Mouse (Mus musculus): Measurements from ENCODE around the gene Hspe1. TPM values are rescaled to one million over a fixed set of nuclear protein-coding genes. Genes with fewer than 3 reads are reported as not detected.

The Hspe1 gene
- polyA plus RNA-seq, 1 experiment from 2014 or later = 433 TPM

DNA sequence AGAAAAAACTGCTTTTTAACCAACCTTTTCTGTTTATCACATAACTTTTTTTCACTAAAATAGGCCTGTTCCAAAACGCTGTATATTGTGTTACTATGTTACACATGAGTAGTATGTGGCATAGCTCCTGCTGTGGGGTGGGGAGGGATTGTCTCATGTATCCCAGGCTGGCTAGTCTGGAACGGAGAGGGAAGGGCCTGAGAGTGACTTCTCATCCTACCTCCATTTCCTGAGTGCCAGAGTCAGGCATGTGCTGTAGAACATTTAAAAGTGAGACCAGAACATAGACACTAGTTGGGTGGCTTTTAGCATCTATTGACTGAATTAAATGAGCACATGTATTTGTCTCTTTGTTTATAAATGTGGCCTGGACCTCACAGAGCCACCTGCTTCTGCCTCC lies 45.2 kb downstream of the Hspe1 start:
- 67% methylated on average over 2 of the region's 2 CpGs for WGBS (ENCODE audit: insufficient replicate concordance)
- ATAC-seq (replicated peaks; ENCODE audit: insufficient number of reproducible peaks, low FRiP score, low TSS enrichment) = no peak
- Histone ChIP-seq H3K27me3 (ENCODE audit: control insufficient read depth, insufficient read depth, low read length) (no peaks in the 10 kb centered on the region), H3K4me2 (no peak overlapping the region), H3K4me3 (ENCODE audit: low read depth, low read length) (no peak overlapping the region), H3K9me3 (replicated peaks; ENCODE audit: control insufficient read depth, low read length) (no peaks in the 10 kb centered on the region), H3K27ac (ENCODE audit: low read depth, low read length) (no peak overlapping the region), H3K36me3 (ENCODE audit: control insufficient read depth, insufficient read depth, low read length) (no peaks in the 10 kb centered on the region), H3K9ac (ENCODE audit: low read depth, low read length) (no peak overlapping the region), H3K4me1 (ENCODE audit: control insufficient read depth, insufficient read depth, low read length) (no peaks in the 10 kb centered on the region)

- H3K27ac ChIP-seq (ENCODE audit: low read depth, low read length) = no peak overlapping the region
- H3K4me1 ChIP-seq (ENCODE audit: control insufficient read depth, insufficient read depth, low read length) = no peaks in the 10 kb centered on the region
- H3K4me3 ChIP-seq (ENCODE audit: low read depth, low read length) = no peak overlapping the region
- no peak overlapping the region for H3K4me2 ChIP-seq
- H3K9me3 ChIP-seq (replicated peaks; ENCODE audit: control insufficient read depth, low read length) = no peaks in the 10 kb centered on the region
- no peak for ATAC-seq (replicated peaks; ENCODE audit: insufficient number of reproducible peaks, low FRiP score, low TSS enrichment)
- WGBS (ENCODE audit: insufficient replicate concordance) = 95% methylated on average over 3 of the region's 3 CpGs
- no peaks in the 10 kb centered on the region for H3K27me3 ChIP-seq (ENCODE audit: control insufficient read depth, insufficient read depth, low read length)
- peaks cover 3% of the 10 kb centered on the region; the same call in 1 of the 2 replicates for H3K36me3 ChIP-seq (ENCODE audit: control insufficient read depth, insufficient read depth, low read length)
- no peak overlapping the region for H3K9ac ChIP-seq (ENCODE audit: low read depth, low read length)
Observed at GRCm38 (mm10) chr1:55134301-55134700, 46.4 kb downstream of the Hspe1 start.

DNA sequence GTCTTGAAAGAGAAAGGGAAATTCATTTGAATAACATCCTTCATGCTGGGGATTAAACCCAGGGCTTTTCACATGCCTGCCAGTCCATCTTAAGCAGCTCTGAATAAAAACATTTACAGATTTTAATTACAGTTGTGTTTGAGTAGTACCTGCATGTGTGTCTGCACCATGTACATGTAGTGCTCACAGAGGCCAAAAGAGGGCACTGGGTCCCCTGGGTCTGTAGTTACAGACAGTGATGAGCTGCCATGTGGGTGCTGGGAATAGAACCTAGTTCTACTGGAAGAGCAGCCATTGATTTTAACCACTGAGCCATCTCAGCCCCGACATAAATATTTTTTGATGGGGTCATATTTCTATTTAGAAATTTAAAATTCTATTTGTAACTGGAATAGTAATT lies 47.9 kb downstream of the Hspe1 start:
- no peaks in the 10 kb centered on the region for H3K4me1 ChIP-seq (ENCODE audit: control insufficient read depth, insufficient read depth, low read length)
- H3K4me3 ChIP-seq (ENCODE audit: low read depth, low read length) = no peak overlapping the region
- no peaks in the 10 kb centered on the region for H3K27me3 ChIP-seq (ENCODE audit: control insufficient read depth, insufficient read depth, low read length)
- H3K9ac ChIP-seq (ENCODE audit: low read depth, low read length) = no peak overlapping the region
- no peaks in the 10 kb centered on the region for H3K9me3 ChIP-seq (replicated peaks; ENCODE audit: control insufficient read depth, low read length)
- no peak overlapping the region for H3K4me2 ChIP-seq
- H3K36me3 ChIP-seq (ENCODE audit: control insufficient read depth, insufficient read depth, low read length) = peaks cover 7% of the 10 kb centered on the region; the same call in 1 of the 2 replicates
- WGBS (ENCODE audit: insufficient replicate concordance) = 98% methylated on average over 1 of the region's 1 CpGs
- no peak overlapping the region for H3K27ac ChIP-seq (ENCODE audit: low read depth, low read length)
- no peak for ATAC-seq (replicated peaks; ENCODE audit: insufficient number of reproducible peaks, low FRiP score, low TSS enrichment)

Other genes with a start within 250 kb of the Hspe1 start
- 11.1 and 14.0 TPM in 2 replicates for gene Ankrd44, start 161.7 kb upstream of the Hspe1 start, polyA plus RNA-seq (2014; fragmentation: Nextera tagmentation; extraction: Ambion mirVana)
- 202 and 234 TPM in 2 replicates for gene Sf3b1, start 60.7 kb upstream of the Hspe1 start, polyA plus RNA-seq (2014; fragmentation: Nextera tagmentation; extraction: Ambion mirVana)
- gene Coq10b, start 35.4 kb upstream of the Hspe1 start, polyA plus RNA-seq (2014; fragmentation: Nextera tagmentation; extraction: Ambion mirVana) = 27.5 and 29.2 TPM in 2 replicates
- gene Hspd1, start 111 bp downstream of the Hspe1 start, polyA plus RNA-seq (2014; fragmentation: Nextera tagmentation; extraction: Ambion mirVana) = 452 and 498 TPM in 2 replicates
- 119 and 120 TPM in 2 replicates for gene Mob4, start 43.1 kb downstream of the Hspe1 start, polyA plus RNA-seq (2014; fragmentation: Nextera tagmentation; extraction: Ambion mirVana)
- 4.8 and 6.3 TPM in 2 replicates for gene Rftn2, start 138.7 kb downstream of the Hspe1 start, polyA plus RNA-seq (2014; fragmentation: Nextera tagmentation; extraction: Ambion mirVana)
- 3.9 and 4.0 TPM in 2 replicates for gene Mars2, start 149.0 kb downstream of the Hspe1 start, polyA plus RNA-seq (2014; fragmentation: Nextera tagmentation; extraction: Ambion mirVana)

All from heart, embryonic 11.5 days (tissue).